Mouse (Mus musculus): Measurements from ENCODE around the gene Cc2d2a.

Cc2d2a gene

DNA sequence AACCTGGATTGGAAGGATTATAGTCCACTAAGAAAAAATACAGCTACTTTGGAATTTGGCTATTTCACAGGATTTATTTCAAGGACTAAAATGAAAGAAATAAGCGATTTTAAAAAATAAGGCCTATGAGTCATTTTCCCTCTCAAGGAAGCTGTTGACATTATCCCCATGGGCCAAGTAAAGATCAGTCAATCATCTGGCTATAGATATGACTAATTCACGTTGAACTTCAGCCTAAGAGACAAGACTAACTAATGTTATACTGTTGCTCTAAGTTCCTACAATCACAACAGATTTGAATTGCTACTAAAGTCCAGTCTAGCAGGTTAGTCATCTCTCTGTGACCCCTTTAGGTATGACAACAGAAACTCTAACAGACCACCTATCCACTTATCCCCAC lies 121.8 kb downstream of the Cc2d2a start:
- POLR2A ChIA-PET = interaction anchor here in 2 of 4 experiments (1.6 to 5.8 kb wide), 7 partner anchors 13 to 30 kb away, joined by 8 to 49 read pairs (median 18); no protein-coding TSS in a partner anchor

DNA sequence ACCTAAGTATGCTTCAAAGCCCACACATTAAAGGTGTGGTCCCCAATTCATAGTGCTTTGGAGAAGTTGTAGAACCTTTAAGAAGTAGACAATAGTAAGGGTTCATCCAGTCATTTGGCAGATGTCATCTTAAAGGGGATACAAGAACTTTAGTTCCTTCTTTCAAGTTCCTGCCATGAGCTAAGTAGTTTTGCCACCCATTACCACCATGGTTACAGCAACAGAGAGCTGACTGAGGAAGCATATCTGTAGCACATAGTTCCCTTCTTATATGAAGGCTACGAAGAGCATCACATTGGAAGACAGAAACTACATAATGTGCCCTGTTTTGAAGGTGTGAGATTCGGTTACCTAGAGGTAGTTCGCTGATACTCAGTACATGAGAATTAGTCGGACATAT lies 124.5 kb downstream of the Cc2d2a start:
- ChIA-PET CTCF (no interaction called here), POLR2A (interaction anchor here in 1 of 4 experiments (0.7 to 2.2 kb wide), 3 partner anchors 14 to 21 kb away, joined by 3 to 6 read pairs (median 3); no protein-coding TSS in a partner anchor)

More for the DNA sequence above, 121.8 kb downstream of the Cc2d2a start:
- CTCF ChIA-PET = no interaction called here

DNA sequence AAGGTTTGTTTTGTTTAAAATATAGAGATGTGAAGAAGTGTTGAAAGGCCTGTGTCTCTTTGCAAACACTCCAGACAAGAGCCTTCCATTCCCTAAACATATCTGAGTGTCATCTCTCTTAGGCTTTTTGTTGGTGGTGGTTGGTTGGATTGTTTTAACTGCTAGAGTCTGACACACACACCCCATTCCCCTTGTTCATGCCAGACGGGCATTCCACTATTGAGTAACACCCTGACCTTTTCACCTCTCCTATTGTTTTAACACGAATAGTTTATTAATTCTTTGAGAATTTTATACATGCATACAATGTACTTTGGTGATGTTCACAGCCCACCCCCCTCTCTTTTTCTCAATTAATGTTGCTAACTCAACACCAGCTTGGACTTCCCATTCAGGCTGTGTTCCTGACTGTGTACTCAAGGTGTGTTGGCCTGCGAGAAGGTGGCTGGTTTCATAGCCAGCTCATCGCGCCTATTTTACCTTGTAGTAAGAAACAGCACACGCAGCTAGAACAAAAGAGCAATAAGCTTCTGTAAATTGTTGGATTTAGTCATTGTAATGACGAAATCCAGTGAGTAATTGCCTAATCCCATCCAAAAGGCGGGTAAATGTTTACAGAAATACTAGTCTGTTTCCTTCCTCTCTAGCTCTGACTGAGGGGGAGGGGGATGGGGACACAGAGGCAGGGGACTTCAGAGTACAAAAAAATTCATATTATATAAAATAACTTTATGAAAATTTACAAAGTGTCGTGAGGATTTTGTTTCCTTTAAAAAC lies 126.0 kb downstream of the Cc2d2a start:
- ChIA-PET POLR2A (interaction anchor here in 1 of 4 experiments (0.5 kb wide), 1 partner anchor 1733 kb away, joined by 3 read pairs; no protein-coding TSS in a partner anchor), CTCF (no interaction called here)
